Mouse (Mus musculus) gastrocnemius, postnatal 4 days (tissue): Measurements from ENCODE around the gene 2310022B05Rik. TPM values are rescaled to one million over a fixed set of nuclear protein-coding genes. Genes with fewer than 3 reads are reported as not detected.

Experiments used
- DNase-seq, 2 experiments: peaks; one replicate each; pipeline ENCODE4 v3.0.0; 2021 to 2022; ENCODE audit warnings: low spot score in 2 of 2, mixed read lengths in 2 of 2
- total RNA-seq, 2 experiments: library from RNA; stranded (reverse); gene quantifications; 2 replicates each; pipeline ENCODE4 v1.2.3; 2021

2310022B05Rik gene
- total RNA-seq, 2 experiments from 2014 or later = 49.3 to 51.7 TPM

- DNase-seq = no peak
Observed at GRCm38 (mm10) chr8:124662446-124663111, 590 bp downstream of the 2310022B05Rik start.

- no peak for DNase-seq
Observed at GRCm38 (mm10) chr8:124661781-124662180, 1.4 kb downstream of the 2310022B05Rik start.

- DNase-seq = no peak
Observed at GRCm38 (mm10) chr8:124658415-124658814, 4.8 kb downstream of the 2310022B05Rik start.

- DNase-seq = no peak
Observed at GRCm38 (mm10) chr8:124657961-124658360, 5.2 kb downstream of the 2310022B05Rik start.

GRCm38 (mm10) chr8:124653568-124654475 lies 9.3 kb downstream of the 2310022B05Rik start:
- DNase-seq = no peak

- peak in 1 of 2 experiments; percentile 26 for DNase-seq
Observed at GRCm38 (mm10) chr8:124652546-124652945, 10.6 kb downstream of the 2310022B05Rik start.

- no peak for DNase-seq
Observed at GRCm38 (mm10) chr8:124651776-124652175, 11.4 kb downstream of the 2310022B05Rik start.

GRCm38 (mm10) chr8:124648311-124648710 lies 14.9 kb downstream of the 2310022B05Rik start:
- no peak for DNase-seq

- peak in 1 of 2 experiments; percentile 31 for DNase-seq
Observed at GRCm38 (mm10) chr8:124643540-124644339, 19.4 kb downstream of the 2310022B05Rik start.

- DNase-seq = no peak
Observed at GRCm38 (mm10) chr8:124641599-124641998, 21.6 kb downstream of the 2310022B05Rik start.

- no peak for DNase-seq
Observed at GRCm38 (mm10) chr8:124635247-124635502, 28.0 kb downstream of the 2310022B05Rik start.

GRCm38 (mm10) chr8:124634411-124635246 lies 28.5 kb downstream of the 2310022B05Rik start:
- DNase-seq = no peak

GRCm38 (mm10) chr8:124633001-124633703 lies 30.0 kb downstream of the 2310022B05Rik start:
- DNase-seq = no peak

- DNase-seq = no peak
Observed at GRCm38 (mm10) chr8:124631966-124632365, 31.2 kb downstream of the 2310022B05Rik start.

GRCm38 (mm10) chr8:124630891-124631290 lies 32.3 kb downstream of the 2310022B05Rik start:
- DNase-seq = no peak

GRCm38 (mm10) chr8:124630489-124630888 lies 32.7 kb downstream of the 2310022B05Rik start:
- no peak for DNase-seq

- DNase-seq = no peak
Observed at GRCm38 (mm10) chr8:124626251-124626650, 36.9 kb downstream of the 2310022B05Rik start.

GRCm38 (mm10) chr8:124621255-124621654 lies 41.9 kb downstream of the 2310022B05Rik start:
- DNase-seq = no peak

GRCm38 (mm10) chr8:124618252-124618651 lies 44.9 kb downstream of the 2310022B05Rik start:
- no peak for DNase-seq

GRCm38 (mm10) chr8:124617266-124617869 lies 45.8 kb downstream of the 2310022B05Rik start:
- peak; percentile 54 to 76 for DNase-seq
